Comparison of ENCODE assay signal across 22 mouse cellular contexts in the genomic region with DNA sequence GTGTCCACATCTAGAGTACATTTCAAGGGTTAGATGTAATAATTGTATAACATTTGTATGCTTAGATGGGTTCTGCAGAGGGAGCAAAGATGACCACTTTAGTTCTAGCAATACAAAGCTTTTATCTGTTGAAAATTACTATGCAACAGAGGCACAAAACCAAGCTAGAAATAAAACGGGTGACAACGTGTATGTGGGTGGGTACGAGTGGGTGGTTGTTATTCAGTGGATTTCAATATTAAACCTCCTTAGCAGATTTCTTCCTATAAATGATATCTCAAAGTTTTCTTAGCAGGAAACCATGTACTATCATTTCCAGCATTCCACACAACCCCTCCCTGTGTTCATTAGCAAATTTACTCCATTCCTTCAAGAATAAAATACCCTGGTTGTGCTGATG.
DNase-seq lines count a peak whose midpoint lies in the region; ATAC-seq lines count a peak whose summit lies in the region.
"Had no signal": no experiment of that assay in that cellular context is flagged by ENCODE, and none has a peak within 500 bp of the region (broad histone marks: within the 10 kb centered on the region; RNA-seq: fewer than 3 reads in every experiment).

No protein-coding gene starts in this region.

- no peak for ATAC-seq in megakaryocyte progenitor cell, adult 5-6 weeks (replicated peaks; ENCODE audit: poor library complexity)
- ATAC-seq: forebrain, postnatal 0 days; hindbrain, postnatal 0 days; intestine, embryonic 15.5 days; midbrain, embryonic 16.5 days; Patski had no signal

- intact Hi-C loops in left cerebral cortex, postnatal 14 days (cut with DNase I) = no loop called here
- intact Hi-C loops in left cerebral cortex, postnatal 4 days (cut with DNase I) = no loop called here

- DNase-seq in layer of hippocampus, adult 11-12 months (ENCODE audit: low spot score) = peak; percentile 19
- no peak for DNase-seq in layer of hippocampus, postnatal 10 days (ENCODE audit: low spot score in 2 of 2)
- peak; percentile 13 to 18 for DNase-seq in left cerebral cortex, postnatal 14 days (ENCODE audit: low spot score in 2 of 2)
- no peak for DNase-seq in left cerebral cortex, postnatal 4 days
- peak; percentile 14 to 40 for DNase-seq in layer of hippocampus, postnatal 36 days
- peak; percentile 17 to 20 for DNase-seq in right cerebral cortex, postnatal 36 days (ENCODE audit: low spot score in 2 of 2)
- DNase-seq in ovary, postnatal 36 days (ENCODE audit: low spot score) = no peak
- DNase-seq: adrenal gland, postnatal 10 days; cerebellum, adult 11-12 months; cerebellum, postnatal 10 days; forebrain, postnatal 0 days; gastrocnemius, adult 2 months; gastrocnemius, postnatal 36 days; heart, adult 18-20 months; heart, postnatal 36 days; kidney, adult 2 months; kidney, postnatal 36 days had no signal

Comparison
In these comparisons a context has a peak if more than half of its experiments do, and no peak if none do; other contexts are left out.
1. DNase-seq: peak in layer of hippocampus, adult 11-12 months (single experiment), left cerebral cortex, postnatal 14 days (2 of 2), layer of hippocampus, postnatal 36 days (2 of 2) and right cerebral cortex, postnatal 36 days (2 of 2); none in layer of hippocampus, postnatal 10 days (0 of 2), left cerebral cortex, postnatal 4 days (single experiment) and ovary, postnatal 36 days (single experiment).